Mouse (Mus musculus) heart, embryonic 10.5 days (tissue): Measurements from ENCODE around the gene Acvr1c. TPM values are rescaled to one million over a fixed set of nuclear protein-coding genes. Genes with fewer than 3 reads are reported as not detected.

Experiments
- DNase-seq: peaks from one replicate; pipeline ENCODE4 v3.0.0-alpha.2; 2017; ENCODE audit warnings: low spot score
- H3K27ac ChIP-seq: fragments of 300-500 bp; sonication (generic); 2 replicates; pipeline ENCODE4 v1.5.1; 2016; ENCODE audit warnings: mild to moderate bottlenecking
- H3K27me3 ChIP-seq: fragments of 300-500 bp; sonication (generic); 2 replicates; pipeline ENCODE4 v1.6.1; 2016; ENCODE audit warnings: mild to moderate bottlenecking; ENCODE audit not compliant: poor library complexity, insufficient read depth, severe bottlenecking
- H3K36me3 ChIP-seq: fragments of 300-500 bp; sonication (generic); 2 replicates; pipeline ENCODE4 v1.6.1; 2016; ENCODE audit warnings: mild to moderate bottlenecking, moderate library complexity
- H3K4me1 ChIP-seq: fragments of 300-500 bp; sonication (generic); 2 replicates; pipeline ENCODE4 v1.6.1; 2016; ENCODE audit warnings: mild to moderate bottlenecking
- H3K4me3 ChIP-seq: fragments of 300-500 bp; sonication (generic); 2 replicates; pipeline ENCODE4 v1.5.1; 2016; ENCODE audit warnings: mild to moderate bottlenecking, moderate library complexity
- H3K9me3 ChIP-seq: fragments of 300-500 bp; sonication (generic); 2 replicates; pipeline ENCODE4 v1.6.1; 2016; ENCODE audit warnings: mild to moderate bottlenecking, moderate library complexity
- WGBS: fragments of 180-500 bp; shearing (Covaris S2); methylation state at CpG from one replicate; pipeline ENCODE4 v1.1.7; 2016; 5-methylcytosine and 5-hydroxymethylcytosine counted together
- polyA plus RNA-seq: library from polyadenylated mRNA; unstranded; fragments of >200 nt; fragmentation: Nextera tagmentation; extraction: Ambion mirVana; gene quantifications from 2 replicates; pipeline ENCODE4 v1.2.1, GENCODE M21; 2016

The Acvr1c gene
- polyA plus RNA-seq, result 0.75 and 1.1 TPM in 2 replicates

- Histone ChIP-seq H3K27ac (0 out of 2 replicates have a peak within 1 kb of the TSS, but pooled peaks have one; percentile 49), H3K27me3 (peaks cover 26% of the 10 kb centered on the region), H3K9me3 (no peaks in the 10 kb centered on the region), H3K4me3 (peak within 1 kb of the TSS; percentile 70), H3K36me3 (no peaks in the 10 kb centered on the region), H3K4me1 (peaks cover 12% of the 10 kb centered on the region)
- DNase-seq, result peak; percentile 76
- under 1% methylated on average over 64 of the region's 65 CpGs for WGBS
These were observed at the start of gene Acvr1c for GRCm38 (mm10) chr2:58357414-58358131. Gene Acvr1c (minus strand): TSS chr2:58357895.

- Histone ChIP-seq H3K4me1 (no peaks in the 10 kb centered on the region), H3K9me3 (no peaks in the 10 kb centered on the region), H3K27ac (no peak overlapping the region), H3K36me3 (no peaks in the 10 kb centered on the region), H3K27me3 (no peaks in the 10 kb centered on the region), H3K4me3 (no peak overlapping the region)
- no peak for DNase-seq
- 96% methylated on average over 2 of the region's 2 CpGs for WGBS
These were observed 45.8 kb upstream of the Acvr1c start for GRCm38 (mm10) chr2:58403481-58403880.

GRCm38 (mm10) chr2:58388601-58389000 lies 30.9 kb upstream of the Acvr1c start:
- Histone ChIP-seq H3K27me3 (no peaks in the 10 kb centered on the region), H3K4me1 (no peaks in the 10 kb centered on the region), H3K36me3 (no peaks in the 10 kb centered on the region), H3K9me3 (no peaks in the 10 kb centered on the region), H3K27ac (no peak overlapping the region), H3K4me3 (no peak overlapping the region)
- no peak for DNase-seq
- 83% methylated on average over 7 of the region's 7 CpGs for WGBS

- no peak overlapping the region for H3K4me3 ChIP-seq
- WGBS, result 82% methylated on average over 5 of the region's 5 CpGs
- H3K4me1 ChIP-seq, result no peaks in the 10 kb centered on the region
- no peak for DNase-seq
- no peak overlapping the region for H3K27ac ChIP-seq
- no peaks in the 10 kb centered on the region for H3K9me3 ChIP-seq
- no peaks in the 10 kb centered on the region for H3K27me3 ChIP-seq
- H3K36me3 ChIP-seq, result no peaks in the 10 kb centered on the region
These were observed 22.3 kb upstream of the Acvr1c start for GRCm38 (mm10) chr2:58380020-58380419.

- Histone ChIP-seq H3K27ac (no peak overlapping the region), H3K4me1 (no peaks in the 10 kb centered on the region), H3K9me3 (no peaks in the 10 kb centered on the region), H3K36me3 (no peaks in the 10 kb centered on the region), H3K27me3 (no peaks in the 10 kb centered on the region), H3K4me3 (no peak overlapping the region)
- whole genome bisulfite sequencing, result 78% methylated on average over 1 of the region's 1 CpGs
- no peak for DNase-seq
These were observed 21.8 kb upstream of the Acvr1c start for GRCm38 (mm10) chr2:58379475-58379874.

- Histone ChIP-seq H3K4me3 (no peak overlapping the region), H3K36me3 (no peaks in the 10 kb centered on the region), H3K27ac (no peak overlapping the region), H3K4me1 (no peaks in the 10 kb centered on the region), H3K27me3 (no peaks in the 10 kb centered on the region), H3K9me3 (no peaks in the 10 kb centered on the region)
- WGBS, result 83% methylated on average over 9 of the region's 9 CpGs
- DNase-seq, result no peak
These were observed 19.9 kb upstream of the Acvr1c start for GRCm38 (mm10) chr2:58377417-58378130.

GRCm38 (mm10) chr2:58366196-58366595 lies 8.5 kb upstream of the Acvr1c start:
- no peak overlapping the region for H3K4me3 ChIP-seq
- 79% methylated on average over 3 of the region's 3 CpGs for WGBS
- H3K9me3 ChIP-seq, result no peaks in the 10 kb centered on the region
- no peaks in the 10 kb centered on the region for H3K4me1 ChIP-seq
- H3K27ac ChIP-seq, result no peak overlapping the region
- no peaks in the 10 kb centered on the region for H3K27me3 ChIP-seq
- no peak for DNase-seq
- H3K36me3 ChIP-seq, result no peaks in the 10 kb centered on the region

- H3K27me3 ChIP-seq, result peaks cover 20% of the 10 kb centered on the region
- peaks cover 12% of the 10 kb centered on the region for H3K4me1 ChIP-seq
- no peaks in the 10 kb centered on the region for H3K36me3 ChIP-seq
- 83% methylated on average over 3 of the region's 3 CpGs for WGBS
- H3K9me3 ChIP-seq, result no peaks in the 10 kb centered on the region
- no peak for DNase-seq
- H3K4me3 ChIP-seq, result no peak overlapping the region
- no peak overlapping the region for H3K27ac ChIP-seq
These were observed 3.8 kb upstream of the Acvr1c start for GRCm38 (mm10) chr2:58361361-58362046.

GRCm38 (mm10) chr2:58358132-58358460 lies 401 bp upstream of the Acvr1c start:
- Histone ChIP-seq H3K4me1 (peaks cover 12% of the 10 kb centered on the region), H3K27ac (no peak overlapping the region), H3K4me3 (peak overlapping the region; percentile 70), H3K9me3 (no peaks in the 10 kb centered on the region), H3K27me3 (peaks cover 26% of the 10 kb centered on the region), H3K36me3 (no peaks in the 10 kb centered on the region)
- no peak for DNase-seq
- 14% methylated on average over 3 of the region's 3 CpGs for WGBS

GRCm38 (mm10) chr2:58357068-58357413 lies 654 bp downstream of the Acvr1c start:
- 0% methylated on average over 7 of the region's 7 CpGs for WGBS
- H3K4me3 ChIP-seq, result peak overlapping the region; percentile 70
- H3K27me3 ChIP-seq, result peaks cover 26% of the 10 kb centered on the region
- H3K36me3 ChIP-seq, result no peaks in the 10 kb centered on the region
- no peak for DNase-seq
- H3K27ac ChIP-seq, result 0 out of 2 replicates have a peak overlapping the region, but pooled peaks have one; percentile 49
- peaks cover 12% of the 10 kb centered on the region for H3K4me1 ChIP-seq
- no peaks in the 10 kb centered on the region for H3K9me3 ChIP-seq

- 58% methylated on average over 3 of the region's 3 CpGs for WGBS
- H3K27ac ChIP-seq, result no peak overlapping the region
- H3K9me3 ChIP-seq, result no peaks in the 10 kb centered on the region
- H3K27me3 ChIP-seq, result peaks cover 26% of the 10 kb centered on the region
- H3K4me1 ChIP-seq, result peaks cover 12% of the 10 kb centered on the region
- no peak overlapping the region for H3K4me3 ChIP-seq
- no peak for DNase-seq
- no peaks in the 10 kb centered on the region for H3K36me3 ChIP-seq
These were observed 3.3 kb downstream of the Acvr1c start for GRCm38 (mm10) chr2:58354389-58354788.

GRCm38 (mm10) chr2:58352846-58353245 lies 4.8 kb downstream of the Acvr1c start:
- Histone ChIP-seq H3K4me3 (no peak overlapping the region), H3K4me1 (peaks cover 10% of the 10 kb centered on the region), H3K9me3 (no peaks in the 10 kb centered on the region), H3K27ac (no peak overlapping the region), H3K27me3 (peaks cover 17% of the 10 kb centered on the region), H3K36me3 (no peaks in the 10 kb centered on the region)
- 66% methylated on average over 5 of the region's 5 CpGs for WGBS
- no peak for DNase-seq

GRCm38 (mm10) chr2:58350657-58351056 lies 7.0 kb downstream of the Acvr1c start:
- Histone ChIP-seq H3K4me1 (no peaks in the 10 kb centered on the region), H3K9me3 (no peaks in the 10 kb centered on the region), H3K4me3 (no peak overlapping the region), H3K27ac (no peak overlapping the region), H3K27me3 (no peaks in the 10 kb centered on the region; the same call in 1 of the 2 replicates), H3K36me3 (no peaks in the 10 kb centered on the region)
- WGBS, result 83% methylated on average over 2 of the region's 2 CpGs
- DNase-seq, result no peak
